Mouse (Mus musculus) spleen, adult 10 weeks (tissue): ENCODE measurements around the gene Cers3. TPM values are rescaled to one million over a fixed set of nuclear protein-coding genes. Genes with fewer than 3 reads are reported as not detected.

Source experiments
- polyA plus RNA-seq: library from polyadenylated mRNA; stranded (reverse); fragments of 350-450 nt; fragmentation: Illumina TruSeq; extraction: RNeasy Lipid Tissue Mini Kit (QIAGEN cat#74804); gene quantifications from one replicate; pipeline ENCODE4 v1.2.3, GENCODE M21; 2015; ENCODE audit warnings: low replicate concordance; ENCODE audit not compliant: insufficient read depth

Gene Cers3
- polyA plus RNA-seq, result not detected

GRCm38 (mm10) chr7:66743377-66743781 is at the start of gene Cers3:
Gene Cers3, plus strand, starts transcription at chr7:66743504.

GRCm38 (mm10) chr7:66839463-66840007 is 96.2 kb downstream of the Cers3 start, which contains the start of gene Adamts17:
Gene Adamts17, plus strand, starts transcription at chr7:66839735.

Other genes starting within 250 kb of the Cers3 start
- gene Asb7, start 53.9 kb upstream of the Cers3 start, polyA plus RNA-seq, result 10.8 TPM
- gene Lins1, start 53.6 kb upstream of the Cers3 start, polyA plus RNA-seq, result 9.6 TPM
- 0.19 TPM for gene Adamts17, start 96.2 kb downstream of the Cers3 start, polyA plus RNA-seq